Mouse (Mus musculus) stomach, postnatal 0 days (tissue): ENCODE results near the gene Hacl1. TPM values are rescaled to one million over a fixed set of nuclear protein-coding genes. Genes with fewer than 3 reads are reported as not detected.

ENCODE experiments used
- ATAC-seq: fragments of 200-750 bp; cut with Nextera tagmentation; 2 replicates; pipeline ENCODE4 v1.8.0; 2017; ENCODE audit not compliant: low FRiP score, low TSS enrichment
- DNase-seq: peaks from one replicate; pipeline ENCODE4 v3.0.0-alpha.2; 2016; ENCODE audit warnings: low spot score
- H3K27ac ChIP-seq: fragments of 300-500 bp; sonication (generic); replicated peaks from 2 replicates; pipeline ENCODE4 v1.5.1; 2014; ENCODE audit warnings: mild to moderate bottlenecking, control low read depth
- H3K27me3 ChIP-seq: fragments of 300-500 bp; sonication (generic); 2 replicates; pipeline ENCODE4 v1.6.1; 2014; ENCODE audit warnings: low read length; ENCODE audit not compliant: control insufficient read depth, insufficient read depth
- H3K36me3 ChIP-seq: fragments of 300-500 bp; sonication (generic); 2 replicates; pipeline ENCODE4 v1.6.1; 2014; ENCODE audit warnings: low read length, mixed read lengths; ENCODE audit not compliant: control insufficient read depth, insufficient read depth
- H3K4me1 ChIP-seq: fragments of 300-500 bp; sonication (generic); replicated peaks from 2 replicates; pipeline ENCODE4 v1.6.1; 2014; ENCODE audit warnings: antibody characterized with exemption; ENCODE audit not compliant: control insufficient read depth, insufficient read depth
- H3K4me2 ChIP-seq: fragments of 300-500 bp; sonication (generic); replicated peaks from 2 replicates; pipeline ENCODE4 v1.6.1; 2014; ENCODE audit warnings: low read depth, mild to moderate bottlenecking, control low read depth, moderate library complexity
- H3K4me3 ChIP-seq: fragments of 300-500 bp; sonication (generic); 2 replicates; pipeline ENCODE4 v1.5.1; 2014; ENCODE audit warnings: low read depth, low read length, control low read depth
- H3K9ac ChIP-seq: fragments of 300-500 bp; sonication (generic); 2 replicates; pipeline ENCODE4 v1.6.1; 2014; ENCODE audit warnings: mild to moderate bottlenecking, low read length, control low read depth, mixed read lengths
- H3K9me3 ChIP-seq: fragments of 300-500 bp; sonication (generic); 2 replicates; pipeline ENCODE4 v1.6.1; 2016; ENCODE audit warnings: low read length; ENCODE audit not compliant: control insufficient read depth
- CTCF ChIP-seq: IDR thresholded peaks from 2 replicates; pipeline ENCODE4 v1.5.1; 2016; ENCODE audit warnings: antibody characterized with exemption, low read depth, mild to moderate bottlenecking, moderate library complexity
- EP300 ChIP-seq: optimal IDR thresholded peaks from 2 replicates; pipeline ENCODE3; 2016; ENCODE audit warnings: antibody characterized with exemption
- WGBS: fragments of 180-500 bp; shearing (Covaris S2); extraction: QIAGEN DNeasy Blood & Tissue Kit; methylation state at CpG from one replicate; pipeline ENCODE4 v1.1.7; 2014; 5-methylcytosine and 5-hydroxymethylcytosine counted together
- polyA plus RNA-seq: library from polyadenylated mRNA; unstranded; fragments of >200 nt; fragmentation: Nextera tagmentation; extraction: Ambion mirVana; gene quantifications from 2 replicates; pipeline ENCODE4 v1.2.1, GENCODE M21; 2015

Hacl1 gene
- polyA plus RNA-seq, 1 experiment from 2014 or later = 10.9 TPM

DNA sequence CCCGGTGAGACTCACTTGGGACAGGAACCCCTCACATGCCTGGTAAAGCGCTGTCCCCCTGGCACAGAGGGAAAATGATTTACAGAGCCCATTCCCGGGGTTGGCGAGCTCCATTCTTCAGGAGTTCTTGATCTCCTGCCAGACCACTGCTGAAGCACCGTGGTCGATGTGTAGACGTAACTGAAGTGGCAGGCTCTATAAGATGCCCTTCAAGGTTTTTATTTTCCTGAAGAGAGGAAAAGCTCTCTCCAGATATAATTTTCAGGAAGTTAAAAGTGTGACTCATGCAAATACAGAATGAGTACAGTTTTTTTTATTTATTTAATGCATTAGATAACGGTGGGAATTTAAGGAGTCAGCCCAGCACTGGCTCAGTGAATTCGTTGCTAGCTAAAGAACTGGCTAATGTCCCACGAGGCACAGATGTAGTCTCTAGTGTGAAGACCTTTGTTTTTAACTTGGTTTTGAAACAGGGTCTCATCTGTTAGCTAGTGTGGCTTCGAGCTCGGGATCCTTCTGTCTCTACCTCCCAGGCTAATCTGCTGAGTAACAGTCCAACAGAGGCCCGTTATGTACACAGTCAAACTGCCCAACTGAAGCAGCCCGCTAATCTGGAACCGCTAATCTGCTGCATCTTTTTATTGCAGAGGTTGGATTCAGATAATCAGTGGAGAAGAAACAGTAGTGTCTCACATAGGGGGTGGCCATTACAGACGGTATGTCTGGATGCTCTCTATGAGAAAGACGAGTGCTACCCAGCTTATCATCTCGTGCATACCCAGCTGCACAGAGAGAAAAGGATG is 23.2 kb upstream of the Hacl1 start:
- Histone ChIP-seq H3K4me3 (no peak overlapping the region), H3K4me1 (peaks cover 28% of the 10 kb centered on the region), H3K27me3 (no peaks in the 10 kb centered on the region), H3K4me2 (no peak overlapping the region), H3K9ac (no peak overlapping the region), H3K9me3 (no peaks in the 10 kb centered on the region), H3K27ac (peak overlapping the region; percentile 99), H3K36me3 (no peaks in the 10 kb centered on the region)
- 41% methylated on average over 18 of the region's 18 CpGs for WGBS
- DNase-seq (no peak), ATAC-seq (no peak)
- TF ChIP-seq CTCF = no peak
- no peak for TF ChIP-seq EP300

DNA sequence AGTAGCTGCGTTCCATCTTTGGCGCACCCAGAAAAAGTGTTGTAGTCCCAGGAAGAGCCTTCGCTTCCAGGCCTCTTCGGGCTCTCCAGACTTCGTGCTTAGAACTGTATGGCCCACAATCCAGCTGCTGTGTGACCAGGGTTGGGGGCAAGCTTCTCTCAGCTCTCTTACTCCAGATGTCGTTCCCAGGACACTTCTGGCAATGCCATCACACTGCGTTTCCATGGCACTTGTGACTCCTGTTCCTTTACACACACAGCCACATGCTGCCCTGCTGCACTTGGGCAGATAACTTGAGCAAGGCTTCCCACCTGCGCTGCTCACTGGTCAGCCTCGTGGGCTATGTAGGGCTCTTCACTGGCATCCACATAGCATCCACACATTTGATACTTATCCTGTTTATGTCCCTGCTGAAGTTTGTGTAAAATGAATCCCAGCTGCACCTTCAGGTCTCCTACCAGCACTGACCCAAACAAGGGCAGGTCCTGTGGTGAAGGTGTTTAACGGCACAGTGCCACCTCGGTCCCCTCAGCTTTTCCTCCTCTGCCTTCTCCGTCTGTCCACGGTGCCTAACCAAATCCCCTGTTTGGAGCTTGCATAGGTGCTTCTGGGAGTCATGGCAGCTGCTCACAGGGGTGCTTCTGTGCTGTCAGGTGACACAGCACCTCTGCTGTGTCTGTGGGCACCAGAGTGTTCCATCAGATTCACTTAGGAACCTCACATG is 22.5 kb upstream of the Hacl1 start:
- Histone ChIP-seq H3K4me1 (peaks cover 25% of the 10 kb centered on the region), H3K4me2 (no peak overlapping the region), H3K36me3 (no peaks in the 10 kb centered on the region), H3K27me3 (no peaks in the 10 kb centered on the region), H3K9ac (no peak overlapping the region), H3K9me3 (no peaks in the 10 kb centered on the region), H3K4me3 (no peak overlapping the region), H3K27ac (peak overlapping the region; percentile 99)
- ATAC-seq = no peak
- no peak for DNase-seq
- TF ChIP-seq CTCF (no peak), EP300 (no peak)
- 76% methylated on average over 13 of the region's 13 CpGs for WGBS

DNA sequence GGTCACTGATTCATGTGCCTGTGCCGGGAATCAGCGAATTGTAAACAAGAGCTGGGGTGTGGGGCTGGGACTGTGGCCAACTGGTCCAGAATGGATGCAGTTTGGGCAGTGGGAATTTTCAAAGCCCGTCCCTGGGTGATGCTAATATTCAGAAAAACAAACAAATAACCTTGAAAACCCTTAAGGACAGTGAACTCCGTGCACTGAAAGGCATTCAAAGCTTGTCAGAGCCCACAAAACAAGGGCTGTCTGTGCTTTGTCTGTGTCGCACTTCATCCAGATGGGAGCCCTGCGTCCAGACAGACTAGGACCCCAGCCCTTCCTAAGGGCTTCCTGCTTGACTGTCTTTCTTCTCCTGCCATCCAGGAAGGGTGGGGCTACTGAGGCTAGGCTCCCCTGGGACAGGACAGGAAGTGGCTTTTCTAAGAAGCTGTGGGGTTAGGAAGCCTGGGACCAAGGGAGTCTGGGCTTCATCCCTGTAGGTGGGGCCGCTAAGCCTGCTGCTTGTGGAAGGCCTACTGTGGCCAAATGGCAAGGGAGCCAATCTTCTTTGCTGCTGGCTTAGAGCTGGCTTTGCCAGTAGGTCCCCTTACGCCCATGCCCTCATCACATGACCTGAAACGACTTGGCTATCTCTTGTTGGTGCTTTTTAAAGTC is 21.6 kb upstream of the Hacl1 start:
- peak overlapping the region; percentile 69 for H3K4me2 ChIP-seq
- no peaks in the 10 kb centered on the region for H3K9me3 ChIP-seq
- DNase-seq (no peak), ATAC-seq (peak; percentile 58; the same call in 1 of the 2 replicates)
- peaks cover 25% of the 10 kb centered on the region for H3K4me1 ChIP-seq
- no peak for TF ChIP-seq CTCF
- H3K27me3 ChIP-seq = no peaks in the 10 kb centered on the region
- H3K27ac ChIP-seq = peak overlapping the region; percentile 99
- 30% methylated on average over 9 of the region's 9 CpGs for WGBS
- peak overlapping the region; percentile 40; the same call in 1 of the 2 replicates for H3K4me3 ChIP-seq
- no peaks in the 10 kb centered on the region for H3K36me3 ChIP-seq
- H3K9ac ChIP-seq = peak overlapping the region; percentile 61

DNA sequence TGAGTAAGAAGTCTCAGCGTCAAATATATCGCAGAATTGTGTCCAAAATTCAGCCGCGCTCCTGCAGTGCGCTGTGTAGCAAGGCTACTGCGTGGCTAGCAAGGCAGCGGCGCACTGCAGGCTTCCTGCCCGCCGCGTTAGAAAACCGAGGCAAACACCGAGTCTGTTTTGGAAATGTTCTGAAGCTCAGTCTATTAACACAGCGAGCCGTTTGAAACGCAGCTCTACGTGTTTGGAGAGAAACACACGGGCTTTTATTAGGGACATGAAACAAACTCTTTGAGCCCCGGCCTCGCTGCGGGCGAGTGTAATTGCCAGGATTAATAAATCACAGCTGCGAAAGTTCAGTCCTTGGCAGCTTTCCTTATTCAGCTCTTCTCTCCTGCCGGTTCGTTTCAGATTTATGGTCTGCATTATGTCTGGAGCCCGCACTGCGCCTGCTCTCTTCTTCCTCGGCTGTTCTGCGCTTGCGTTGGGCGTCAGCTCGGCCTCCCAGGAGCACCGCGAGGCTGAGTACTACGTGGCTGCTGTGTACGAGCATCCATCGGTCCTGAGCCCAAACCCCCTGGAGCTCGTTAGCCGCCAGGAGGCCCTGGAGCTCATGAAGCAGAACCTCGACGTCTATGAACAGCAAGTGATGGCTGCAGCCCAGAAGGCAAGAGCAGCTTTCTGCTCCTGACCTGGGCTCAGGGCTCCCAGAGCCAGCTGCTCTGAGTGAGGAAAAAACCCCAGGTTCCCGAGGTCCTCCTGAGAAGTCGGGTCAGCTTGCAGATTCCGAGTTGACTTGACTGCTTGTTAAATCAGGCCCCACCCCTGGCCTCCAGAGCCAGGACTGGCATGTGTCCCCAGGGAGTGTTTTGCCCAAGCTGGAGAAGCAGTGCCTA is 20.8 kb upstream of the Hacl1 start:
- peak overlapping the region; percentile 61 for H3K9ac ChIP-seq
- peak overlapping the region; percentile 40 for H3K4me3 ChIP-seq
- H3K36me3 ChIP-seq = no peaks in the 10 kb centered on the region
- peak overlapping the region; percentile 69 for H3K4me2 ChIP-seq
- peaks cover 27% of the 10 kb centered on the region for H3K4me1 ChIP-seq
- H3K27me3 ChIP-seq = no peaks in the 10 kb centered on the region
- peak overlapping the region; percentile 99 for H3K27ac ChIP-seq
- no peaks in the 10 kb centered on the region for H3K9me3 ChIP-seq
- 4% methylated on average over 44 of the region's 44 CpGs for WGBS
- ATAC-seq (peak; percentile 89), DNase-seq (peak; percentile 81)
- TF ChIP-seq EP300 (no peak), CTCF (peak; percentile 58)

DNA sequence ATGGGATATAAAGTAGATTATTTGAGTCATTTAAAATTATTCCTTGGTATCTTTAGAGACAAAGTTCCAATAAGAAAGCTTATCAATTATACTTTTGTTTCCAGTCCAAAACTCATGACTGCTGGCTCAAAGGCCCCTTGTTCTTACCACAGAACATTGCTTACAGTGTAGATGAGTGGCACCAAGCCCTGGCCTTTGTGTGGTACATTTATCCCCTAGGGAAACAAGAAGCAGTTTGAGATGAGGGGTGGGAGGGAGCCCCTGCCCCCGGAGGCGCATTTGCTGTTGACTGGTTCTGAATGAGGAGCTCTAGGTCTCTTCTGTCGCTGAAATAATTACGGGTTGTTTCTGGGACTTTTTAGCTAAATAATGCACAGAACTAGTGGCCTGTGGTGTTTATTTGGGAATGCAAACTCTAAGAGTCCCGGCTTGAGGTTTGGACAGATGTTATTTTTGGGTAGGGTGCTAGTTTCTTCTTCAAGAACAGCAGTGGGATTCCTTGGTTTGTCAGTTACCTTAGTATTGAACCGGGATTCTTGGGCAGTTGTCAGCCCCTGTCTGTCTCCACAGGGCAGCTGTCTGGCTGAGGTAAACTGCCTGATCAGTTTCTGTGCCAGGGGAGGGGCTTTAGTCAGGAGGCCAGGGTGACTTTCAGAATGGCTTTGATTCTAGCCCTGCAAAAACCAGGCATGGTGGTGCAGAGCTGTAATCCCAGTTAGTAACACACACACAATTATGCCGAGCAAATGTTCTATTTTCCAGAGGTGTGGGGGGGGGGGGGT is 19.4 kb upstream of the Hacl1 start:
- ATAC-seq = no peak
- H3K4me3 ChIP-seq = no peak overlapping the region
- H3K9ac ChIP-seq = no peak overlapping the region
- H3K9me3 ChIP-seq = no peaks in the 10 kb centered on the region
- no peak overlapping the region for H3K4me2 ChIP-seq
- no peaks in the 10 kb centered on the region for H3K27me3 ChIP-seq
- TF ChIP-seq EP300 (no peak), CTCF (no peak)
- 59% methylated on average over 7 of the region's 7 CpGs for WGBS
- H3K36me3 ChIP-seq = no peaks in the 10 kb centered on the region
- H3K4me1 ChIP-seq = peaks cover 27% of the 10 kb centered on the region
- DNase-seq = no peak
- peak overlapping the region; percentile 99 for H3K27ac ChIP-seq
